Mouse (Mus musculus) CH12F3 (cell line): ENCODE results near the gene Trim29.

Experiments used
- in situ Hi-C: fragments of 300-500 bp; cut with MboI; formaldehyde crosslinking; loops from 2 replicates; pipeline ENCODE4 v1.14.3; 2020; ENCODE audit warnings: low sequenced_read_pairs

Trim29 gene

GRCm38 (mm10) chr9:43310538-43310937 lies at the start of gene Trim29:
TSS of gene Trim29 (plus strand) at chr9:43310848.
- in situ Hi-C loops = no loop called here

GRCm38 (mm10) chr9:43261124-43261907 lies 49.3 kb upstream of the Trim29 start:
- in situ Hi-C loops = no loop called here

- in situ Hi-C loops = no loop called here
These were observed 48.7 kb upstream of the Trim29 start for GRCm38 (mm10) chr9:43261941-43262340.

GRCm38 (mm10) chr9:43262390-43262789 lies 48.3 kb upstream of the Trim29 start:
- in situ Hi-C loops = no loop called here

- in situ Hi-C loops = no loop called here
These were observed 47.7 kb upstream of the Trim29 start for GRCm38 (mm10) chr9:43262811-43263550.

GRCm38 (mm10) chr9:43263946-43264451 lies 46.6 kb upstream of the Trim29 start:
- in situ Hi-C loops = no loop called here

GRCm38 (mm10) chr9:43265194-43265593 lies 45.5 kb upstream of the Trim29 start:
- in situ Hi-C loops = no loop called here

GRCm38 (mm10) chr9:43267357-43267756 lies 43.3 kb upstream of the Trim29 start:
- in situ Hi-C loops = no loop called here

- in situ Hi-C loops = no loop called here
These were observed 41.5 kb upstream of the Trim29 start for GRCm38 (mm10) chr9:43269166-43269565.

GRCm38 (mm10) chr9:43270723-43271252 lies 39.9 kb upstream of the Trim29 start:
- in situ Hi-C loops = no loop called here

GRCm38 (mm10) chr9:43271761-43272518 lies 38.7 kb upstream of the Trim29 start:
- in situ Hi-C loops = no loop called here

- in situ Hi-C loops = no loop called here
These were observed 36.9 kb upstream of the Trim29 start for GRCm38 (mm10) chr9:43273735-43274134.

GRCm38 (mm10) chr9:43284284-43284683 lies 26.4 kb upstream of the Trim29 start:
- in situ Hi-C loops = loop anchor here (10.0 kb wide), 2 partner anchors 59 to 139 kb away; no protein-coding TSS in a partner anchor

- in situ Hi-C loops = loop anchor here (10.0 kb wide), 2 partner anchors 60 to 140 kb away; no protein-coding TSS in a partner anchor
These were observed 25.4 kb upstream of the Trim29 start for GRCm38 (mm10) chr9:43285281-43285680.

- in situ Hi-C loops = loop anchor here (10.0 kb wide), 2 partner anchors 62 to 142 kb away; no protein-coding TSS in a partner anchor
These were observed 23.8 kb upstream of the Trim29 start for GRCm38 (mm10) chr9:43286870-43287269.

- in situ Hi-C loops = no loop called here
These were observed 17.6 kb upstream of the Trim29 start for GRCm38 (mm10) chr9:43293058-43293457.

GRCm38 (mm10) chr9:43300394-43300793 lies 10.3 kb upstream of the Trim29 start:
- in situ Hi-C loops = no loop called here

GRCm38 (mm10) chr9:43302989-43303388 lies 7.7 kb upstream of the Trim29 start:
- in situ Hi-C loops = no loop called here

- in situ Hi-C loops = no loop called here
These were observed 4.8 kb upstream of the Trim29 start for GRCm38 (mm10) chr9:43305882-43306281.

- in situ Hi-C loops = no loop called here
These were observed 1.4 kb upstream of the Trim29 start for GRCm38 (mm10) chr9:43309087-43309872.
